Mouse (Mus musculus) G1E (cell line): ENCODE measurements around the gene Sstr2.

Experiments used
- CTCF ChIP-seq: IDR thresholded peaks from 2 replicates; pipeline ENCODE4 v1.5.1; 2012; ENCODE audit warnings: low read depth, low read length, inconsistent platforms, mixed read lengths
- GATA1 ChIP-seq: IDR thresholded peaks from 2 replicates; pipeline ENCODE4 v1.6.1; 2012; ENCODE audit warnings: borderline replicate concordance, low read length, inconsistent platforms, mixed read lengths
- GATA2 ChIP-seq: IDR thresholded peaks from 2 replicates; pipeline ENCODE4 v1.6.1; 2012; ENCODE audit warnings: low read depth, low read length, inconsistent platforms, borderline replicate concordance
- POLR2AphosphoS5 ChIP-seq: IDR thresholded peaks from 2 replicates; pipeline ENCODE4 v1.6.1; 2012; ENCODE audit warnings: low read depth, low read length, inconsistent platforms; ENCODE audit not compliant: insufficient replicate concordance
- TAL1 ChIP-seq: conservative IDR thresholded peaks from 2 replicates; pipeline ENCODE4 v1.6.1; 2012; ENCODE audit warnings: low read depth, low read length, inconsistent platforms, mixed read lengths

DNA sequence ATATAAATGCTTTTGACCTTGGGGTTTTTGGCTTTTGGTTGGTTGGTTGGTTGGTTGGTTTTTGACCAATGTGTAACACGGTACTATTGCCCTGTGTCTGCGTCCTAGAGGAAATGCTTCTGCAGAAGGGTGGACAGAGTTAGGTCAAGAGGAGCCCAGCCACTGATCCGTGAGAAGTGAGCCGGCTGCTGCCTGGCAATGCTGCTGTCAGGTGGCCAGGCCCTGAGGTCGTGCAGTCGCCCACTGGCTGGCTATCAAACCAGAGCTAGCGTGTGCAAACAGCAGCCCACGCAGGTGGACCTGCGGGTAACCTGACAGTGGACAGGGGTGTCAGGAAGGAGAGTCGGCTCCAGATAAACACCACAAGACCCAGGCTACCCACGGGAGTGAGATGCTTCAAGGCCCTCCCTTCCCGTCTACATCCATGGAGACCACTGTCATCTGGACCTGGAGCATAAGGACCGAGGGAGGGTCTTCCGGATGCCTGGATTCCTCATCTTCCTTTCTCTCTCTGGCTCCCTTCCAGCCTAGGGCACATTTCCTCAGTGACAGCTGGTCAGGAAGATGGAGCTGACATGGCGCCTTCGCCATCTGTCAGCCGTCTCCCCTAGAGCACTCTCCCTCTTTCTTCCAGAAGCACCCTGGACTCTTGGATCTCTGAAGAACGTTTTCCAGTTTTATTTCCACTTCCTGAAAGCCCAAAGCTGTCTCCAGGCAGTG lies 18.5 kb upstream of the Sstr2 start:
- no peak for TF ChIP-seq CTCF
- TF ChIP-seq POLR2AphosphoS5, result no peak
- no peak for TF ChIP-seq TAL1
- no peak for TF ChIP-seq GATA2
- TF ChIP-seq GATA1, result no peak
